Mouse (Mus musculus) gastrocnemius, postnatal 25 days (tissue): ENCODE data around the gene Adh7. TPM values are rescaled to one million over a fixed set of nuclear protein-coding genes. Genes with fewer than 3 reads are reported as not detected.

ENCODE experiments used
- DNase-seq: peaks from one replicate; pipeline ENCODE4 v3.0.0; 2022
- long read RNA-seq, 2 experiments: library from polyadenylated mRNA; stranded (forward); transcript quantifications; one replicate each; pipeline ENCODE4 v2.0.0; 2021
- total RNA-seq, 2 experiments: library from RNA; stranded (reverse); gene quantifications; 1 replicate in 1 of 2; 2 replicates in 1 of 2; pipeline ENCODE4 v1.2.3; 2021

Adh7 gene
- 1 to 10 TPM in 1 of 2 experiments, under 1 TPM in 1; 0.23 to 1.5 TPM for total RNA-seq
- long read RNA-seq, experiment 1 = 0 reads
- long read RNA-seq, experiment 2, partial matches to known transcripts = 0 of 1 reads
- long read RNA-seq, experiment 2, other reads (novel, unspliced or antisense) = 0 of 1 reads

- DNase-seq = no peak
Observed at GRCm38 (mm10) chr3:138217631-138218264, at the start of gene Adh7. Adh7 (plus strand) TSS chr3:138217760.

GRCm38 (mm10) chr3:138173291-138173690, 44.3 kb upstream of the Adh7 start:
- DNase-seq = no peak

GRCm38 (mm10) chr3:138175551-138175950, 42.0 kb upstream of the Adh7 start:
- DNase-seq = no peak

GRCm38 (mm10) chr3:138182019-138182418, 35.5 kb upstream of the Adh7 start:
- no peak for DNase-seq

GRCm38 (mm10) chr3:138183371-138183770, 34.2 kb upstream of the Adh7 start:
- DNase-seq = no peak

GRCm38 (mm10) chr3:138185290-138185689, 32.3 kb upstream of the Adh7 start:
- DNase-seq = no peak

GRCm38 (mm10) chr3:138185995-138186930, 31.3 kb upstream of the Adh7 start:
- DNase-seq = no peak

- peak; percentile 12 for DNase-seq
Observed at GRCm38 (mm10) chr3:138192260-138192659, 25.3 kb upstream of the Adh7 start.

- DNase-seq = no peak
Observed at GRCm38 (mm10) chr3:138193683-138194302, 23.8 kb upstream of the Adh7 start, which contains the start of gene 4930579F01Rik. 4930579F01Rik (minus strand) TSS chr3:138193825.

- peak; percentile 39 for DNase-seq
Observed at GRCm38 (mm10) chr3:138197093-138197492, 20.5 kb upstream of the Adh7 start.

GRCm38 (mm10) chr3:138197556-138197955, 20.0 kb upstream of the Adh7 start:
- DNase-seq = no peak

GRCm38 (mm10) chr3:138197973-138198721, 19.4 kb upstream of the Adh7 start:
- peak; percentile 52 for DNase-seq

GRCm38 (mm10) chr3:138198722-138199068, 18.9 kb upstream of the Adh7 start:
- no peak for DNase-seq

- no peak for DNase-seq
Observed at GRCm38 (mm10) chr3:138208821-138209220, 8.7 kb upstream of the Adh7 start.

GRCm38 (mm10) chr3:138210432-138211075, 7.0 kb upstream of the Adh7 start:
- no peak for DNase-seq

- peak; percentile 27 for DNase-seq
Observed at GRCm38 (mm10) chr3:138212431-138212951, 5.1 kb upstream of the Adh7 start.

GRCm38 (mm10) chr3:138215395-138215989, 2.1 kb upstream of the Adh7 start:
- DNase-seq = no peak

GRCm38 (mm10) chr3:138216091-138216490, 1.5 kb upstream of the Adh7 start:
- DNase-seq = no peak

GRCm38 (mm10) chr3:138221116-138221515, 3.6 kb downstream of the Adh7 start:
- no peak for DNase-seq

GRCm38 (mm10) chr3:138222511-138222910, 5.0 kb downstream of the Adh7 start:
- DNase-seq = no peak

GRCm38 (mm10) chr3:138222952-138223351, 5.4 kb downstream of the Adh7 start:
- no peak for DNase-seq
